Mouse (Mus musculus) myocyte (in vitro differentiated cells): ENCODE measurements around the gene Itpa.
A peak's percentile ranks its signal among the peaks of the same experiment; 100 is the strongest.

Source experiments
- E2F4 ChIP-seq: IDR thresholded peaks from one replicate; pipeline ENCODE4 v1.6.1; 2011; ENCODE audit warnings: mild to moderate bottlenecking, control low read depth, moderate library complexity; ENCODE audit not compliant: insufficient read depth
- MAX ChIP-seq: IDR thresholded peaks from one replicate; pipeline ENCODE4 v1.6.1; 2011; ENCODE audit warnings: low read depth, mild to moderate bottlenecking, control low read depth
- POLR2A ChIP-seq: IDR thresholded peaks from one replicate; pipeline ENCODE4 v1.6.1; 2011; ENCODE audit warnings: low read depth, mild to moderate bottlenecking, control low read depth, moderate library complexity; ENCODE audit not compliant: insufficient read length
- SRF ChIP-seq: IDR thresholded peaks from one replicate; pipeline ENCODE4 v1.6.1; 2011; ENCODE audit warnings: low read depth; ENCODE audit not compliant: control insufficient read depth, insufficient read length
- USF1 ChIP-seq: IDR thresholded peaks from one replicate; pipeline ENCODE4 v1.6.1; 2011; ENCODE audit warnings: low read depth, mild to moderate bottlenecking, control low read depth, moderate library complexity

DNA sequence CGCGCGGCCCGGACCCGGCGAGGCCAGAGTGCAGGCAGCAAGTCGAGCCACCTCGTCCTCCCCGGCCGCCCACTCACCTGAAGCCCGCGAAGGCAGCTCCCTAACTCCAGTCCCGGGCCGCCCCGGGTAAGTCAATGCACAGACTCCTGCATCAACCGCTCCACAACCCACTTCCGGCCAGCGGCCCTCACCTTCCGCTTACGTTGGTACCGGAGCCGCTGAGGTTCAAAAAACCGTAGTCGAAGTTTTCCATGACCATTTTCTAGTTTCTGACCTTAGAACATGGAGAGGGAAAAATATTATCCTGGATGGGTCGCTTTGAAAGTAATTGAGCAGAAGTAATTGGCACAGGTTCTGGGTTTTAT, 37.6 kb upstream of the Itpa start, which contains the start of the genes Fastkd5 and Ubox5:
- TF ChIP-seq SRF, result no peak
- TF ChIP-seq POLR2A, result peak; percentile 59
- TF ChIP-seq E2F4, result no peak
- TF ChIP-seq MAX, result no peak
- no peak for TF ChIP-seq USF1
